Mouse (Mus musculus) kidney, adult 18-20 months (tissue): ENCODE measurements around the gene Fras1.

ENCODE experiments used
- DNase-seq: peaks from one replicate; pipeline ENCODE4 v3.0.0; 2021

Gene Fras1

GRCm38 (mm10) chr5:96795752-96796151, 422.0 kb downstream of the Fras1 start:
- no peak for DNase-seq

GRCm38 (mm10) chr5:96797465-96797864, 423.7 kb downstream of the Fras1 start:
- no peak for DNase-seq

DNA sequence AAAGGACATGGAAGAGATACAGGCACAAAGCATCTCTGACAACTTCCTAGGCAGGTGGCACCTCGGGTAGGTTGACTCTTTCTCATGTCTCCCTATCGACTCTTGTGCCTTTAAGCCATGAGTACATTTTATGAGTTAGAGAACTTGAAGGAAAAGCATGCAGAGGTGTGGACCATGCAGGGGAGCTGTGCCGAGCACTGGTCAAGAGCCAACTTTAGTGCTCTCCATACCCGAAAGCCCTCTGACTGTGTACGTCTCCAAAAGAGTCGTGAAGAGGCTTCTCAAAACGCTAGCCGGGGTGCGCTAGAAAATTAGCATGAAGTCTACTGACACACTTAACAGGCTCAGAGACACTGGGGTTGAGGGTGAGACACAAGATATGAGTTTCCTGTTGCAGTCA, 425.4 kb downstream of the Fras1 start:
- no peak for DNase-seq

DNA sequence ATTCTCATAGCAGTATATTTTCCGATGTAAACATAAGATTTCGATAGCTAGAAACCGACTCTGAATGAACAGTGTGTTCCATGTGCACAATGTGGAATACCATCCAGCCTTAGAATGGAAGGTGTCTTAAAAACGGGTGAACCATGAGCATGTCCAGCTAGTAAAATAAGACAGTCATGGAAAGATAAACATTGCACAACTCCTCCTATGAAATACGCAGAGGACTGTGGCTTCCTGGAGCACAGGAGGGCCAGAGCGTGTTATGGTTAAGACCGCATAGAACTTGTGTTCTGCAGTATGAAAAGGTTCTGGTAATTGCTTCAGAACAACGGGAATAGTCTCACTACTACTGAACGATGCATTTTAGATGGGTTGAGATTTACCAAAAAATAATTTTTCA, 426.2 kb downstream of the Fras1 start:
- no peak for DNase-seq

GRCm38 (mm10) chr5:96802185-96802584, 428.4 kb downstream of the Fras1 start:
- DNase-seq, result no peak

DNA sequence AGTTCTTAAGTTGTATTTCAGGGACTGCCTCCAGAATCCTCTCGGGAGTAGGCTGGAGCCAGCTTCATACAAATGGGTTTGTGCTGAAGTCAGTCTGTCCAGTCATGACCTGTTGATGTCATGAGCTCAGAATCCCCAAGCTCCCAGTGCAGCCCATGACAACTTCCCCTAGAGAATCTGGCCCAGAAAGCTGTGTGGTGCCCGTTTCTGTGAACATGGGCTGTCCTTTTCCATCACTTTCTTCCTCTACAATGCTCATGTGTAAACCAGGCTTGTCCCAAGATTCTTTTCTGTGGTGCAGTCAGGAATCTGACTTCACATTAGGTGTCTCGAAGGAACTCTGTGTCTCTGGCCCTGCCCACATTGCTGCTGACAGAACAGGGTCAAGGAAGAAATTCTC, 429.3 kb downstream of the Fras1 start:
- no peak for DNase-seq

- no peak for DNase-seq
Measured at GRCm38 (mm10) chr5:96804304-96804703, 430.5 kb downstream of the Fras1 start.

DNA sequence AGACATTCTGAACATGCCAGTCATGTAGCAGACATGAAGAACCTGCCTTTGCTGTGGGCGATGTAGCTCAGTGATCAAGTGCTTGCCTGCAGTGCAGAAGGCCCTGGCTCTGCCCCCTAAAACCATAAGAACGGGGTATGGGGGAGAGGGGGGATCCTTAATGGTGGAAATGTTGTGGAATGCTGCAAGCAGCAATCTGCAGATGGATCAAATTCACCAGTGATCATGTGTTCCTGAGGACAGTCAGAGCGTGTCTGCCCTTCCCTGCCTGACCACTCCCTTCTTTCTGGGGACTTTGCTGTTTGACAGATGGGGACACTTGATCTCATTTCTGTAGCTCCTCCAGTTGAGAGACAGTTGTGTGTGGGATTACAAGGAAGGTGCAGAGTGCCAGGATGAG, 431.1 kb downstream of the Fras1 start:
- no peak for DNase-seq

GRCm38 (mm10) chr5:96810620-96811019, 436.9 kb downstream of the Fras1 start:
- no peak for DNase-seq

GRCm38 (mm10) chr5:96824769-96825327, 451.1 kb downstream of the Fras1 start:
- DNase-seq, result no peak

- DNase-seq, result no peak
Measured at GRCm38 (mm10) chr5:96827176-96827575, 453.4 kb downstream of the Fras1 start.
